Mouse (Mus musculus): ENCODE data around the gene Ctf1. TPM values are rescaled to one million over a fixed set of nuclear protein-coding genes. Genes with fewer than 3 reads are reported as not detected.
"Not testable (repeated sequence)": the region's sequence is repeated elsewhere in the genome, so short reads cannot be mapped to it uniquely, and the experiment has no call there.

Gene Ctf1
- polyA plus RNA-seq, 1 experiment from 2014 or later: 20.1 TPM

DNA sequence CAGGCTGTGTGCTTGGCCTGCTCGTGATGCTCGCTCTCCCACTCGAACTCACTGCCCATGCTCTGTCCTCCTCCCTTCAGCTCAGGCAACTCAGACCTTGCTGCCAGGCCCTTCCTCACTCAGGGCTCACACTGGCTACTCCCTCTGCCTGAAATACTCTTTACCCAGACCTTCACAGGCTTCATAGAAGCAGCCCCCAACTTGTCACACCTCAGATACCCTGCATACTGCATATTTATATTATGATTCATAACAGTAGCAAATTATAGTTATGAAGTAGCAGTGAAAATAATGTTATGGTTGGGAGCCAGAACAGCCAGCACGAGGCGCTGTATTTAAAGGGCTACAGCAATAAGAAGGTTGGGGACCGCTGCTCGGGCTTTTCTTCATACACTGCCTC lies 23.6 kb upstream of the Ctf1 start:
- no peaks in the 10 kb centered on the region for H3K27me3 ChIP-seq (ENCODE audit: control insufficient read depth, insufficient read depth, low read length)
- peaks cover 15% of the 10 kb centered on the region for H3K4me1 ChIP-seq (ENCODE audit: control insufficient read depth, insufficient read depth, low read length)
- no peaks in the 10 kb centered on the region; the same call in 1 of the 2 replicates for H3K36me3 ChIP-seq (ENCODE audit: control insufficient read depth, insufficient read depth, low read length)
- no peak for ATAC-seq (ENCODE audit: insufficient number of reproducible peaks, insufficient read depth, low FRiP score, low read depth)
- H3K9me3 ChIP-seq (ENCODE audit: control insufficient read depth, low read depth, low read length): no peaks in the 10 kb centered on the region
- no peak overlapping the region for H3K27ac ChIP-seq (ENCODE audit: low read length)
- no peak overlapping the region for H3K9ac ChIP-seq (replicated peaks; ENCODE audit: low read depth, low read length)
- no peak overlapping the region for H3K4me3 ChIP-seq (ENCODE audit: low read depth, low read length)
- H3K4me2 ChIP-seq (replicated peaks; ENCODE audit: low read depth, low read length): no peak overlapping the region
- 79% methylated on average over 7 of the region's 7 CpGs for WGBS

DNA sequence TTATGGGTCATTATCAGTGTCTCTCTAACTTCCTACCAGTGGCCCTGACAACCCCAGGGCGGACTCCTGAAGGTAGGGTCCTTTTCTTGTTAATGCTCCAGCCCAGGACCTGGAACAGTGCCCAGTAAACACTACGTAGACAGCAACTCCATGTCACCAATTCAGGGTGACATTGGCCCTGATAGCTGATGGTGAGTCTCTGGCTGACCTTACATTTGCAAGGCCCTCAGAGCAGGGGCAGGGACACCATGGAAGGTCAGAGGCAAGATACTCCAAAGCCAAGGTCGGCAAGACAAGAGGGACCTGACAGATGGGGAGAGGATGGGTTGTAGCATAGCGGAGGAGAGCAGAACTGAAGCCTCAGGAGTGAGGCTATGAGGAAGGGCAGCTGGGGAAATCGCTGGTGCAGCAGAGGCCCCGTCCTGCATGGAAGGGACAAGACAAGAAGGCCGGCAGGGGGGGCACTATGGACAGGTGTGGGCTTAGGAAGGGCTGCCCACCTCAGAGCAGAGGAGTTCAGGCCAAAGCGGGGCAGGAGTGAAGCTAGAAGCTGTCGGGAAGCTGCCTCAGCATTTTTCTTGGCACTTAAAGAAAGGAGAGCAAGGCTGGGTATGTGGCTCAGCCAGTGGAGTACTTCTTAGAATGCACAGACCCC lies 22.8 kb upstream of the Ctf1 start:
- 68% methylated on average over 9 of the region's 9 CpGs for WGBS
- no peak for ATAC-seq (ENCODE audit: insufficient number of reproducible peaks, insufficient read depth, low FRiP score, low read depth)

DNA sequence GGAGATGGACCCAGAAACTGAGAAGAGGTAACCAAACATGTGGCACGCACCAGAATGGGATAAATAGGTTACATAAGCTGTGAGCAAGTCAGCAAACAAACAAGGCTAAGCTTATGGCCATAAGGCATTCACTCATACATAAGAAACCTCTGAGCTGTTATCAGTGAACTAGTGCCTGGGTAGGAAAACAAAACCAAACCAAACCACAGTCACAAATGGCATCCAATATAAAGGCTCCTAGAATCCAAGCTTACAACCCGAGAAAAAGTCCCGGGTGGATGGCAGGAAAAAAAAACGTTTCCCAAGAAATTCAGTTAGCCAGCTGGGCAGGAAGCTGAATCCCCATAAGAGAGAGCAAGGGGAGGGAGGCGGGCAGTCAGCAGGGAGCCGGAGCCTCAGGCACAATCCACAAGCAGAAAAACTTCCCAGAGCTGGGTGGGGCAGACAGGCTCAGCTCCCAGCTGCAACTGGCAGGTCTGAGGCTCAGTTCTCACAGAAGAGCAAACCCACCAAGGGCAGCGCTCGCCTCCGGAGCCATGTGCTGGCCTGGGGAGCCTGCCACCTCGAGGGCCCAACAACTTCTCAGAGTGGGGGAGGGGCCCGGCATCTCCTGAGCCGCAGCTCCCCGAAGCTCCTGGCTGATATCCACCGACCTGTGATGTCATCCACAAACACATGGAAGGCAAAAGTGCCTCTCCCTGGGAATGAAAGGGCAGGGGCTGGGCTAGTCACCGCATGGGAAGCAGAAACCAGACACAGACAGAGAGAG lies 21.1 kb upstream of the Ctf1 start:
- Histone ChIP-seq H3K9me3 (ENCODE audit: control insufficient read depth, low read depth, low read length) (no peaks in the 10 kb centered on the region), H3K36me3 (ENCODE audit: control insufficient read depth, insufficient read depth, low read length) (no peaks in the 10 kb centered on the region; the same call in none of the 2 replicates), H3K4me3 (ENCODE audit: low read depth, low read length) (peak overlapping the region; percentile 20), H3K27ac (ENCODE audit: low read length) (peak overlapping the region; percentile 83), H3K27me3 (ENCODE audit: control insufficient read depth, insufficient read depth, low read length) (no peaks in the 10 kb centered on the region), H3K9ac (replicated peaks; ENCODE audit: low read depth, low read length) (no peak overlapping the region; the same call in 1 of the 2 replicates), H3K4me2 (replicated peaks; ENCODE audit: low read depth, low read length) (peak overlapping the region; percentile 53), H3K4me1 (ENCODE audit: control insufficient read depth, insufficient read depth, low read length) (no peaks in the 10 kb centered on the region; the same call in 1 of the 2 replicates)
- ATAC-seq (ENCODE audit: insufficient number of reproducible peaks, insufficient read depth, low FRiP score, low read depth): peak; percentile 90
- 6% methylated on average over 15 of the region's 15 CpGs for WGBS

More for the DNA sequence above, 22.8 kb upstream of the Ctf1 start:
- no peaks in the 10 kb centered on the region for H3K9me3 ChIP-seq (ENCODE audit: control insufficient read depth, low read depth, low read length)
- no peak overlapping the region for H3K9ac ChIP-seq (replicated peaks; ENCODE audit: low read depth, low read length)
- no peak overlapping the region for H3K4me2 ChIP-seq (replicated peaks; ENCODE audit: low read depth, low read length)
- H3K36me3 ChIP-seq (ENCODE audit: control insufficient read depth, insufficient read depth, low read length): no peaks in the 10 kb centered on the region; the same call in 1 of the 2 replicates
- no peaks in the 10 kb centered on the region for H3K27me3 ChIP-seq (ENCODE audit: control insufficient read depth, insufficient read depth, low read length)
- no peak overlapping the region for H3K4me3 ChIP-seq (ENCODE audit: low read depth, low read length)
- peaks cover 15% of the 10 kb centered on the region for H3K4me1 ChIP-seq (ENCODE audit: control insufficient read depth, insufficient read depth, low read length)
- H3K27ac ChIP-seq (ENCODE audit: low read length): no peak overlapping the region

DNA sequence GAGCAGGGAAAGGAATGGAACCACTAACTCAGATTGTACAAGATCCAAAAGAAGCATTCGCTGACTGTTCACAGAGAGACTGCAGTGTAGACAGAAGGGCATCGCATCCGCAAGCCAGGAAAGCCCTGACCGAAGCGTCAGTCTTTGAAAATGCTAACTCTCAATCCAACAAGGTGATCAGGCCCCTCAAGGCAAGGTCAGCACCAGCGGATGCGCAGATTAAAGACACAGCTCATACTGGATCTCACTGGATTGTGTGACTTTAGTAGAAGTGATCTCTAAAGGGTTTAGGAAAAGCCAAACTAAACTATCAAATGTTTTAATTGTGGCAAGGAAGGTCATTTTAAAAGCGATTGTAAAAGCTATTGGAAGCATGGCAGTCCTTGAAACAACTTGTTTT lies 19.2 kb upstream of the Ctf1 start:
- H3K4me1 ChIP-seq (ENCODE audit: control insufficient read depth, insufficient read depth, low read length): no peaks in the 10 kb centered on the region; the same call in 1 of the 2 replicates
- H3K36me3 ChIP-seq (ENCODE audit: control insufficient read depth, insufficient read depth, low read length): no peaks in the 10 kb centered on the region; the same call in none of the 2 replicates
- WGBS: 90% methylated on average over 8 of the region's 8 CpGs
- no peak overlapping the region for H3K9ac ChIP-seq (replicated peaks; ENCODE audit: low read depth, low read length)
- H3K4me2 ChIP-seq (replicated peaks; ENCODE audit: low read depth, low read length): no peak overlapping the region
- ATAC-seq (ENCODE audit: insufficient number of reproducible peaks, insufficient read depth, low FRiP score, low read depth): no peak
- H3K9me3 ChIP-seq (ENCODE audit: control insufficient read depth, low read depth, low read length): no peaks in the 10 kb centered on the region
- H3K4me3 ChIP-seq (ENCODE audit: low read depth, low read length): no peak overlapping the region
- no peaks in the 10 kb centered on the region for H3K27me3 ChIP-seq (ENCODE audit: control insufficient read depth, insufficient read depth, low read length)
- H3K27ac ChIP-seq (ENCODE audit: low read length): no peak overlapping the region

DNA sequence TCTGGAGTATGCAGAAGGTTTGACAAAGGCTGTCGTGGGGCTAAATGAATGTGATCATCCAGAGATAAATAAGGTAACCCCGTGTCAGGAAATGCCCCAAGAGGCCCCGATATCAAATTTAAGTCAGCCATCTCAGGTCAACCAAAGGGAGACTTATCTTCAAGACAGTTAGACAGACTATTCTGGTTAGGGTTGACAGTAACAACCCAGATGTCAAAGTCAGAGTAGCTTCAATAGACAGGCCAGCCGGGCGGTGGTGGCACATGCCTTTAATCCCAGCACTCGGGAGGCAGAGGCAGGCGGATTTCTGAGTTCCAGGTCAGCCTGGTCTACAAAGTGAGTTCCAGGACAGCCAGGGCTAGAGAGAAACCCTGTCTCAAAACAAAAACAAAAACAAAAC lies 18.8 kb upstream of the Ctf1 start:
- not testable (repeated sequence) for H3K9me3 ChIP-seq (ENCODE audit: control insufficient read depth, low read depth, low read length); ATAC-seq (ENCODE audit: insufficient number of reproducible peaks, insufficient read depth, low FRiP score, low read depth); H3K9ac ChIP-seq (replicated peaks; ENCODE audit: low read depth, low read length); H3K4me1 ChIP-seq (ENCODE audit: control insufficient read depth, insufficient read depth, low read length); H3K4me2 ChIP-seq (replicated peaks; ENCODE audit: low read depth, low read length); H3K27me3 ChIP-seq (ENCODE audit: control insufficient read depth, insufficient read depth, low read length); H3K4me3 ChIP-seq (ENCODE audit: low read depth, low read length); H3K36me3 ChIP-seq (ENCODE audit: control insufficient read depth, insufficient read depth, low read length); H3K27ac ChIP-seq (ENCODE audit: low read length)
- 88% methylated on average over 7 of the region's 7 CpGs for WGBS

GRCm38 (mm10) chr7:127698986-127699385 lies 13.6 kb upstream of the Ctf1 start:
- Histone ChIP-seq H3K27ac (ENCODE audit: low read length) (no peak overlapping the region), H3K27me3 (ENCODE audit: control insufficient read depth, insufficient read depth, low read length) (no peaks in the 10 kb centered on the region), H3K4me1 (ENCODE audit: control insufficient read depth, insufficient read depth, low read length) (no peaks in the 10 kb centered on the region), H3K9me3 (ENCODE audit: control insufficient read depth, low read depth, low read length) (no peaks in the 10 kb centered on the region), H3K4me3 (ENCODE audit: low read depth, low read length) (no peak overlapping the region), H3K4me2 (replicated peaks; ENCODE audit: low read depth, low read length) (no peak overlapping the region), H3K9ac (replicated peaks; ENCODE audit: low read depth, low read length) (no peak overlapping the region), H3K36me3 (ENCODE audit: control insufficient read depth, insufficient read depth, low read length) (peaks cover 22% of the 10 kb centered on the region)
- WGBS: 84% methylated on average over 6 of the region's 6 CpGs
- no peak for ATAC-seq (ENCODE audit: insufficient number of reproducible peaks, insufficient read depth, low FRiP score, low read depth)

- peaks cover 30% of the 10 kb centered on the region for H3K36me3 ChIP-seq (ENCODE audit: control insufficient read depth, insufficient read depth, low read length)
- no peak overlapping the region for H3K27ac ChIP-seq (ENCODE audit: low read length)
- no peak overlapping the region for H3K4me2 ChIP-seq (replicated peaks; ENCODE audit: low read depth, low read length)
- H3K9ac ChIP-seq (replicated peaks; ENCODE audit: low read depth, low read length): no peak overlapping the region
- no peak overlapping the region for H3K4me3 ChIP-seq (ENCODE audit: low read depth, low read length)
- no peaks in the 10 kb centered on the region for H3K27me3 ChIP-seq (ENCODE audit: control insufficient read depth, insufficient read depth, low read length)
- 73% methylated on average over 3 of the region's 3 CpGs for WGBS
- no peaks in the 10 kb centered on the region for H3K4me1 ChIP-seq (ENCODE audit: control insufficient read depth, insufficient read depth, low read length)
- H3K9me3 ChIP-seq (ENCODE audit: control insufficient read depth, low read depth, low read length): no peaks in the 10 kb centered on the region
- no peak for ATAC-seq (ENCODE audit: insufficient number of reproducible peaks, insufficient read depth, low FRiP score, low read depth)
Measured at GRCm38 (mm10) chr7:127700712-127701331, 11.7 kb upstream of the Ctf1 start.

GRCm38 (mm10) chr7:127703561-127704178 lies 8.9 kb upstream of the Ctf1 start:
- Histone ChIP-seq H3K27me3 (ENCODE audit: control insufficient read depth, insufficient read depth, low read length) (no peaks in the 10 kb centered on the region), H3K4me2 (replicated peaks; ENCODE audit: low read depth, low read length) (no peak overlapping the region), H3K36me3 (ENCODE audit: control insufficient read depth, insufficient read depth, low read length) (peaks cover 42% of the 10 kb centered on the region), H3K27ac (ENCODE audit: low read length) (no peak overlapping the region), H3K4me3 (ENCODE audit: low read depth, low read length) (no peak overlapping the region), H3K9ac (replicated peaks; ENCODE audit: low read depth, low read length) (no peak overlapping the region), H3K4me1 (ENCODE audit: control insufficient read depth, insufficient read depth, low read length) (peaks cover 8% of the 10 kb centered on the region), H3K9me3 (ENCODE audit: control insufficient read depth, low read depth, low read length) (no peaks in the 10 kb centered on the region)
- 90% methylated on average over 8 of the region's 8 CpGs for WGBS
- no peak for ATAC-seq (ENCODE audit: insufficient number of reproducible peaks, insufficient read depth, low FRiP score, low read depth)

Data from stomach, embryonic 14.5 days (tissue).